Mouse (Mus musculus) cerebellum, postnatal 25 days (tissue): ENCODE results near the gene Prr29.
A peak's percentile ranks its signal among the peaks of the same experiment; 100 is the strongest.

Experiments
- DNase-seq, 2 experiments: peaks; one replicate each; pipeline ENCODE4 v3.0.0; 2021; ENCODE audit warnings: mixed read lengths in 2 of 2

Prr29 gene

DNA sequence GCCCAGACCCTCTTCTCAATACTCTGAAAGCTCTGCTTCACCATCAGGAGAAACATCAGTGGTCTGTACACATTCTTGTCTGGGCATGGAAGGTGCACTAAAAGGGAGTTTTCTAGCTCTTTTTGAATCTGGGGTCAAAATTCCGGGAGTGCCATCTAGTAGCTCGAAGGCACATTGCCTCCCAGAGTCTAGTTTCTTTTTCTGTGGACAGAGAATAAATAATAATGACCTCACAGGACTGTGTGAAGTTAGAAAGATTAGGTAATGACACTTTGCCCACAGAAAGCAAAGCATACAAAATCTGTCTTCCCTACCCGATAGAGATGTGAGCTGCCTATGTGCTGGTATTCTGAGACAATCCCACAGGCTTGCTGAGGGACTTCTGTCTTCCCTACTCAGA is 45.2 kb downstream of the Prr29 start:
- DNase-seq = no peak

DNA sequence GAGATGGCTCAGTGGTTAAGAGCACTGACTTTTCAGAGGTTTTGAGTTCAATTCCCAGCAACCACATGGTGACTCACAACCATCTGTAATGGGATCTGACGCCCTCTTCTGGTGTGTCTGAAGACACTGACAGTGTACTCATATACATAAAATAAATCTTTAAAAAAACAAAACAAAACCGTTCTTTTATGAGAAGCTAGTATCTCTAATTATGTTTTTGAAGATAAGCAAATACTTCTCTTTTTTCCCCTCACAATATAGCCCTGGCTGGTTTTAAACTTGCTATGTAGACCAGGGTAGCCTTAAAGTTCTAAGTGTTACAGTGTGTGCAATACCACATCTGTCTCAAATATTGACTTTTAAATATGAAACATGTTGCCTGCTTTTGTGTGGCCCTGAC is 45.9 kb downstream of the Prr29 start:
- DNase-seq = no peak

DNA sequence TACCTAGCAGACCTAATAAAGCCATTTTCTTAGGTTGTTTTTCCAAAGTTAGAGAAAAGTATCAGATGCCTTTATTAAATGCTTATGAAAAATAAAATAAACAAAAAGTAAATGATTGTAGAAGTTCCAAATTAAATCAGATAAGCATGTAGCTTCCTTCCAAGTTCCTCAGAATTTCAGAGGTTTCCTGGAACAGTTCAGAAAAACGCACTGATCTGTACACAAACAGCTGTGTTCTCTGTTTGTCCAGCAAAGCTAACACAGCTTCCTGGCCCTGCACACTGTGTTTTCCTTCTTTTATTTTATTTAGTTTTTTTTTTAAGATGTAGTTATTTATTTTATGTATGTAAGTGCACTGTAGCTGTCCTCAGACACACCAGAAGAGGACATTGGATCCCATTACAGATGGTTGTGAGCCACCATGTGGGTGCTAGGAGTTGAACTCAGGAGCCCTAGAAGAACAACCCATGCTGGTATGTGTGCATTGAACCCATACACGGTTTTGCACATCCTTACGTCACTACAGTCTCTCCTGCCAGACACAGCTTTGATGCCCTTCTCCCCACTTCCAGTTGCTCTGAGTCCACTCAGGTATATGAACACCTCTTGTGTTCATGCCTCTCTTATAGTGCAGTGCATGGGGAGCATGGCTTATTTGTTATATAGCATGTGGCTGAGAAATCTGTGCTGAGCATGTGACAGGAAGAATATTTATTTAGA is 47.5 kb downstream of the Prr29 start:
- DNase-seq = no peak

DNA sequence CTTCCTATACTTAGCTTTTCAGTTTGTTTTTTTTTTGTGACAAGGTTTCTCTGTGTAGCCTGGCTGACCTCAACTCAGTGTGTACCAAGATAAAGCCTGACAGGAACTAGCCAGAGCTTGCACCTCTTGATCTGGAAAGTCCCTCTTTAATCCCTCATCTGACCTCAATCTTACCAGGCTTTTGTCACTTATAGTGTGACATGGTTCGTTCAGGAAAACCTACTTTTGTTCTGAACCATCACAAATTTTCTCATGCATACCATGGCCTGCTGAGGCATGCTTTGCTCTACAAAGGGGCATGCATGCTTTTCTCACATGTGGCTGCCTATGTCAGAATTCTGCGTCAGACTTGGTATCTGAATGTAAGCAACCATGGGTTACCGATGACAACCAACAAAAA is 51.1 kb downstream of the Prr29 start:
- no peak for DNase-seq

DNA sequence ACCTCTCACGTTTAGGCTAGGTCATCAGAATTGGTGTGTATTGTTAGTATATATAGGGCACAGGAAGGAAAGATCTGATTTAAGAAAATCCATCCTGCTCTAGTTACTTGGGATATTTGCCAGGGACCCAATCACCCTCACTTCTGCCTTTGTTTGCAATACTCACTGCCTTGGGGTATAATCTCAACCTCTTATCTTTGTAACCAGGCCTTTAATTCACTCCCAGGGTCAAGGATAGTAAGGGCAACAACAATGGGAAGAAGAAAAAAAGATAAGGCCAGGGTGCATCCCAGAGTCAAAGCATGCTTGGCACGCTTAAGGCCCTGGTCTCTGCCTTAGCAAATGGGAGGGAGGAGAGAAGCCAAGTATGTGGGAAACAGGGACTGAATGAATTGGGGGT is 52.6 kb downstream of the Prr29 start:
- DNase-seq = no peak

DNA sequence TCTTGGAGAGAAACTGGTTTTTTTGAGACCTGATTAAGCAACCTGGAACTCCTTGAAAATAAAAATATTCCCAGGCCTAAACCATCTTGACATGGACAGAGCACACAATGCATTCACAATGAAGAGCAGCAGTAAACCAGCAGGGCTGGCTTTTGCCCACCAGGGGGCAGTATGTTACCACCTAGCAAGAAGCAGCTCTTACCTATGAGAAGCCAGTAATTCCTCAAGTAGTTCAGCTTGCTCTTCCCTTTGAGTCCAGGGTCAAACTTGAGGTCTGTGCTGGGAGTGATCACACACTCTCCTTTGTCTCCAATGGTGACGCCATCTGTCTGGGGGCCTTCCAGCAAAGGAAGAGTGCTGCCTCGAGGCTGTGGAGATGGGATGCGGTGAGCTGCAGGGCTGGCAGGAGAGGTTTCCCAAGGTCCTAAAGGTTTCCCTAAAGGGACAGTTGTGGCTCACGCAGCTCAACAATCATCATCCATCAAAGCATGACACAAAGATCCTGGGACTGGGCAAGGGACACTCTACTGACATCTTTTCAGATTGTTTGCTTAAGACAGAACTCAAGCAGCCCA is 53.4 kb downstream of the Prr29 start:
- DNase-seq = peak; percentile 84 to 89

DNA sequence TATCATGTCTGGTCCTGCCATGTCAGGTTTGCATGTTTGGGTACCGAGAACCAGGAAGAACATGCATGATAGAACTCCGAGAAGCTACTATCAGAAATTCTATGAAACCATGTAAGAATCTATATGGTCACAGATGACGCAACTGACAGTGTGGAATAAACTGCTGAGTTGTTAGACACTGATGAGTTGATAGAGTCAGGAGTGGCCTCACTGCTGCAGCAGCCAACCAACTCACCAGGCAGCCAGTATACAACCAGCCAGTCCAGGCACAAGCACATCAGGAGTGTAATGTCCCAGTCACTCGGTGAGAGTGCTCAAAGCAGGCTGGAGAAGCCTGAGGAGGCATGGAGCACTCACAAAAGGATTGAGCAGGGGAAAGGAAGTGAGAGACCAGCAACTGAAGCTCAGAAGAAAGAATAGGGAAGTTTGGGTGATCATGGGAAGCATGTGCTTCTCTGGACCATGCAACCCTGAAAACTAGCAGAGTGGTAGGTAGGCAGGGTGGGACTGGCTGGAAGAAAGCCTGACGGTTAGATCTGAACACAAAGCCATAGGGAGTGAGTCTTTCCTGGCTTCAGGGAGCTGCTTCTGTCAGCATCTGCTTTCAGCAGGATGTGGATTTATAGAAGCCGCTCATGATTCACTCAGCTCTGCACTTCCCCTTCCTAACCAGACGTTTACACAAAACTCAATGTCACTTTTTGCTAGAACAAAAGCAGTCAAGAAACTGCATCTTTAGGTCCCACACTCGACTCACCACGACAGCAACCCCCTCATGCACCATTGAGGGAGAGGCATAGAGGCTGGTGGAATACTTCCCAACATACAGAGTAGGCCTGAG is 54.2 kb downstream of the Prr29 start:
- no peak for DNase-seq

DNA sequence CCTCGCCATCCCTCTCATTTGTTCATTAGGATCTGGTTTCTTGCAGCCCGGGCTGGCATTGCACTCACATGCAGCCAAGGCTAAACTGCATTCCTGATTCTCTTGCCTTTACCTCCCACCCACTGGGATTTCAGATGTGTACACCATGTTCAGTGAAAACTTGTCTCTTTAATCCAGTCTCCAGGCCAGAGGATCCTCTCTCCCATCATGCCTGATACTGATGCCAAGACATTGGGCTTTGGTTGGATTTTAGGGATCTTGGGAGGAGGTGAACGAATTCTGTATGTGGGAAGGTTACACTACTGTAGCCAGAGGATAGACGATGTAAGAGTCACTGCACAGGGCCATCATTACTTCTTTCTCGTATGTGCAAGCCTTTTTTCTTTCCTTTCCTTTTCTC is 59.9 kb downstream of the Prr29 start:
- no peak for DNase-seq

DNA sequence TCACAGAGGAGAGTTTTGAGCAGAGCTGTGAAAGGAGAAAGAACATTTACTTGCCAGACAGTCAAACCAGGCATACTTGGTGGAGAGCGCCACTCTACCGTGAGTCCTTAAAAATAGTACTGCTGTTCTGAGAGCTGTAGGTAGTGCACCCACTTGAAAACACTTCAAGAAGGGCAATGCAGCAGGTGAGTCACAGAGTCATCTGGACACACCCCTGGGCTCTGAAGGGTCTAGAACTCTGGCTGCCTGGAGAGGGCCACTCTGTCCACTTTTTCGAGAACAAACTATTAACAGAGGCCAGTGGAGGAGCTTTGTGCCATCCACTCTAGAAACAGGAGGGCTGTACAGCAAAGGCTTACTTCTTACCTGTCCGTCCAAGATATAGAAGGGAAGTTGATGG is 61.2 kb downstream of the Prr29 start:
- no peak for DNase-seq
